Mouse (Mus musculus) liver, adult 2 months (tissue): ENCODE data around the gene 4930524B15Rik.

Experiments
- CTCF ChIP-seq: fragments of 200-500 bp; IDR thresholded peaks from 2 replicates; pipeline ENCODE4 v1.5.1; 2011; ENCODE audit warnings: low read depth, low read length, control low read depth
- POLR2A ChIP-seq: fragments of 200-500 bp; IDR thresholded peaks from 2 replicates; pipeline ENCODE4 v1.6.1; 2011; ENCODE audit warnings: low read length, control low read depth; ENCODE audit not compliant: insufficient read depth; ENCODE audit errors: extremely low read depth

GRCm38 (mm10) chr11:31981830-31982229, 16.4 kb downstream of the 4930524B15Rik start:
- TF ChIP-seq CTCF (no peak), POLR2A (no peak)
